Mouse (Mus musculus) liver, embryonic 14.5 days (tissue): Measurements from ENCODE around the gene Med15. TPM values are rescaled to one million over a fixed set of nuclear protein-coding genes. Genes with fewer than 3 reads are reported as not detected.
"Not testable (repeated sequence)": the region's sequence is repeated elsewhere in the genome, so short reads cannot be mapped to it uniquely, and the experiment has no call there.

Experiments used
- ATAC-seq: fragments of 200-750 bp; cut with Nextera tagmentation; 2 replicates; pipeline ENCODE4 v1.8.0; 2017; ENCODE audit warnings: moderate number of reproducible peaks, mild to moderate bottlenecking, moderate library complexity; ENCODE audit not compliant: insufficient read depth
- DNase-seq, 3 experiments: peaks; one replicate each; pipeline ENCODE4 v3.0.0-alpha.2; 2012 to 2013; ENCODE audit warnings: low read depth in 3 of 3, low spot score in 3 of 3
- H3K27ac ChIP-seq: fragments of 300-500 bp; sonication (generic); 2 replicates; pipeline ENCODE4 v1.5.1; 2014; ENCODE audit warnings: moderate library complexity, mild to moderate bottlenecking, control low read depth, inconsistent platforms
- H3K27me3 ChIP-seq: fragments of 300-500 bp; sonication (generic); 2 replicates; pipeline ENCODE4 v1.6.1; 2014; ENCODE audit warnings: mild to moderate bottlenecking, low read length, moderate library complexity; ENCODE audit not compliant: control insufficient read depth, insufficient read depth
- H3K36me3 ChIP-seq: fragments of 300-500 bp; sonication (generic); replicated peaks from 2 replicates; pipeline ENCODE4 v1.6.1; 2014; ENCODE audit warnings: low read depth; ENCODE audit not compliant: control insufficient read depth, insufficient read depth
- H3K4me1 ChIP-seq, 2 experiments: fragments of 200-500 bp in 1 of 2; fragments of 300-500 bp in 1 of 2; sonication (generic) in 1 of 2; replicated peaks; 2 replicates each; pipeline ENCODE4 v1.6.1; 2012 to 2014; ENCODE audit warnings: antibody characterized with exemption in 1 of 2, inconsistent platforms in 1 of 2, low read length in 1 of 2; ENCODE audit not compliant: control insufficient read depth in 2 of 2, insufficient read depth in 2 of 2
- H3K4me2 ChIP-seq: fragments of 300-500 bp; sonication (generic); 2 replicates; pipeline ENCODE4 v1.6.1; 2014; ENCODE audit warnings: low read depth, mild to moderate bottlenecking, control low read depth, moderate library complexity
- H3K4me3 ChIP-seq, 2 experiments: fragments of 200-500 bp in 1 of 2; fragments of 300-500 bp in 1 of 2; sonication (generic) in 1 of 2; 2 replicates each; pipeline ENCODE4 v1.5.1; 2012 to 2014; ENCODE audit warnings: low read depth in 2 of 2, low read length in 2 of 2, mild to moderate bottlenecking in 2 of 2, control low read depth in 1 of 2, inconsistent platforms in 1 of 2, moderate library complexity in 1 of 2; ENCODE audit not compliant: insufficient read depth in 1 of 2
- H3K9ac ChIP-seq: fragments of 300-500 bp; sonication (generic); replicated peaks from 2 replicates; pipeline ENCODE4 v1.6.1; 2014; ENCODE audit warnings: mild to moderate bottlenecking, control low read depth, moderate library complexity
- H3K9me3 ChIP-seq: fragments of 300-500 bp; sonication (generic); 2 replicates; pipeline ENCODE4 v1.6.1; 2016; ENCODE audit warnings: low read length, mixed read lengths; ENCODE audit not compliant: control insufficient read depth
- CTCF ChIP-seq: IDR thresholded peaks from 2 replicates; pipeline ENCODE4 v1.5.1; 2016; ENCODE audit warnings: antibody characterized with exemption, low read depth, control low read depth
- EP300 ChIP-seq: IDR thresholded peaks from 2 replicates; pipeline ENCODE4 v1.6.1; 2016; ENCODE audit warnings: antibody characterized with exemption, low read depth
- WGBS: fragments of 180-500 bp; shearing (Covaris S2); extraction: QIAGEN DNeasy Blood & Tissue Kit; methylation state at CpG from one replicate; pipeline ENCODE4 v1.1.7; 2014; ENCODE audit not compliant: insufficient replicate concordance; 5-methylcytosine and 5-hydroxymethylcytosine counted together
- polyA plus RNA-seq, 2 experiments: library from polyadenylated mRNA; depleted of rRNA in 1 of 2; stranded (reverse) in 1 of 2; unstranded in 1 of 2; fragments of >200 nt; fragmentation: Nextera tagmentation in 1 of 2; extraction: Ambion mirVana in 1 of 2; gene quantifications; 2 replicates each; pipeline versions ENCODE4 v1.2.1 to v1.2.3; 2012 to 2014

Gene Med15
- polyA plus RNA-seq, 2 experiments = 11.4 to 18.0 TPM

DNA sequence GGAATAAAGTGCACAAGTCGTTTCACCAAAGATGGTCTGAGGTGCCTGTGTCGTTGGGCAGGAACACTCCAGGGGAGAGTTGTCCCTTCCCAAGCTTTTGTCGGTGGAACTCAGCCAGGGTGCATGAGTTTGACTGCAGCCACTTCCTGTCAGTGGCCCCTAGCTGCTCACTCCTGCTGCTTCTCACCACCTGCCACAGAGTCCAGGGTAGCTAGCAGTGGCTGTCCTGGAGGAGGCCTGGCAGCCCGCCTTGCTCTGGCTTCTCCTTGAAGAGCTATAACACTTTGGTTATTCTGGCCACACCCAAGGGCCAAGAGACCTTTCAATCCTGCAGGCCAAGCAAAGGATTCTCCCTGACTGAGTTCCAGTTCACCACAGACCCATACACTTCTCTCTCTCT lies 3.5 kb upstream of the Med15 start:
- Histone ChIP-seq H3K9ac (no peak overlapping the region), H3K4me1 (no peaks in the 10 kb centered on the region; a peak in 1 of 4 replicates), H3K27ac (no peak overlapping the region), H3K4me3 (no peak overlapping the region), H3K27me3 (peaks cover 8% of the 10 kb centered on the region), H3K4me2 (no peak overlapping the region), H3K36me3 (no peaks in the 10 kb centered on the region), H3K9me3 (no peaks in the 10 kb centered on the region)
- TF ChIP-seq EP300 (no peak), CTCF (no peak)
- WGBS = 31% methylated on average over 4 of the region's 4 CpGs
- DNase-seq = no peak
- no peak for ATAC-seq

GRCm38 (mm10) chr16:17734872-17735271 lies 2.2 kb upstream of the Med15 start:
- H3K9me3 ChIP-seq, H3K36me3 ChIP-seq, DNase-seq, H3K27ac ChIP-seq, ATAC-seq, H3K27me3 ChIP-seq, H3K4me3 ChIP-seq, H3K4me1 ChIP-seq, H3K4me2 ChIP-seq, H3K9ac ChIP-seq: not testable (repeated sequence)
- WGBS = 45% methylated on average over 6 of the region's 6 CpGs

DNA sequence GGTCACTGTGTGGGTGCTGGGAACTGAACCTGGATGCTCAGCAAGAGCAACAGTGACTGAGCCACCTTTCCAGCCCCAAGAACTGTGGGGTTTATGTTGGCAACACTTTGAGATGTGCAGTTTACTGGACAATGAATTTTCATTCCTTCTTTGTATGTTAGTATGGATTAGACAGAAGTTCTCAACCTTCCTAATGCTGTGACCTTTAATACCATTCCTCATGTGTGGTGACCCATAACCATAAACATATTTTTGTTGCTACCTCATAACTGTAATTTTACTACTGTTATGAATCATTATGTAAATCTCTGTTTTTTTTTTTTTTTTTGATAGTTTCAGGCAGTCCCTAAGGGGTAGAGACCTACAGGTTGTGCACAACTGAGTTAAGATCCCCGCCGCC lies 955 bp upstream of the Med15 start:
- DNase-seq (no peak), ATAC-seq (no peak)
- Histone ChIP-seq H3K9ac (no peak overlapping the region), H3K27me3 (peaks cover 8% of the 10 kb centered on the region), H3K4me1 (no peaks in the 10 kb centered on the region), H3K27ac (no peak overlapping the region), H3K4me3 (no peak overlapping the region), H3K36me3 (no peaks in the 10 kb centered on the region), H3K9me3 (no peaks in the 10 kb centered on the region), H3K4me2 (no peak overlapping the region)
- WGBS = 57% methylated on average over 2 of the region's 2 CpGs
- TF ChIP-seq CTCF (no peak), EP300 (no peak)

- no peak overlapping the region for H3K9ac ChIP-seq
- H3K4me3 ChIP-seq = no peak overlapping the region
- no peaks in the 10 kb centered on the region for H3K9me3 ChIP-seq
- TF ChIP-seq CTCF = no peak
- TF ChIP-seq EP300 = no peak
- H3K27me3 ChIP-seq = peaks cover 8% of the 10 kb centered on the region
- no peaks in the 10 kb centered on the region for H3K36me3 ChIP-seq
- H3K27ac ChIP-seq = no peak overlapping the region
- H3K4me2 ChIP-seq = no peak overlapping the region
- no peak for ATAC-seq
- 61% methylated on average over 6 of the region's 6 CpGs for WGBS
- H3K4me1 ChIP-seq = no peaks in the 10 kb centered on the region
- no peak for DNase-seq
Observed at GRCm38 (mm10) chr16:17732431-17732830, 260 bp downstream of the Med15 start.

DNA sequence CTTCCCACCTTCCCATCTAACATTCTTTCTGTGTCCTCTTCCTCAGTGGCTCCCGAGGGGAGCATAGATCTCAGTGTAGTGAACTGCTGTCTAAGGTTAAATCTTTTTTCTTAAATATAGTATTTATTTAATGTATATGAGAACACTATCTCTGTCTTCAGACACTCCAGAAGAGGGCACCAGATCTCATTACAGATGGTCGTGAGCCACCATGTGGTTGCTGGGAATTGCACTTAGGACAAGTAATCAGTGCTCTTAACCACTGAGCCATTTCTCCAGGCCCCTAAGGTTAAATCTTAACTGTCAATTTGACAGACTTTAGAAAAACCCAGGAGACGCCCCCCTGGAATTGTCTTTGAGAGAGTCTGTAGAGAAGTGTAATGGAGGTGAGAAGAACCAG lies 670 bp downstream of the Med15 start:
- peaks cover 0 to 2% of the 10 kb centered on the region in 2 experiments; a peak in 2 of 4 replicates for H3K4me1 ChIP-seq
- H3K36me3 ChIP-seq = no peaks in the 10 kb centered on the region
- H3K9ac ChIP-seq = no peak overlapping the region
- WGBS = 15% methylated on average over 3 of the region's 3 CpGs
- DNase-seq = no peak
- H3K4me3 ChIP-seq = no peak overlapping the region
- no peak for TF ChIP-seq EP300
- TF ChIP-seq CTCF = peak; percentile 12; the same call in 1 of the 2 replicates
- no peak overlapping the region for H3K4me2 ChIP-seq
- H3K9me3 ChIP-seq = no peaks in the 10 kb centered on the region
- no peak for ATAC-seq
- H3K27me3 ChIP-seq = peaks cover 8% of the 10 kb centered on the region
- H3K27ac ChIP-seq = no peak overlapping the region
